Mouse (Mus musculus): ENCODE results near the gene Gm7694. TPM values are rescaled to one million over a fixed set of nuclear protein-coding genes. Genes with fewer than 3 reads are reported as not detected.

Gm7694 gene
- total and polyA plus RNA-seq, 2 experiments from 2014 or later = 2.9 to 3.9 TPM

- ATAC-seq (ENCODE audit: insufficient read depth, low read depth) (peak; percentile 76; the same call in 1 of the 2 replicates), DNase-seq (ENCODE audit: low spot score) (no peak)
- H3K9ac ChIP-seq (replicated peaks; ENCODE audit: low read depth, low read length) = peak overlapping the region; percentile 61
- H3K27me3 ChIP-seq (ENCODE audit: control insufficient read depth, insufficient read depth, low read length) = no peaks in the 10 kb centered on the region
- peak overlapping the region; percentile 54; the same call in 1 of the 2 replicates for H3K27ac ChIP-seq (ENCODE audit: low read depth)
- H3K4me2 ChIP-seq (ENCODE audit: low read depth, low read length) = peak overlapping the region; percentile 70
- H3K9me3 ChIP-seq (replicated peaks; ENCODE audit: control insufficient read depth, low read length) = no peaks in the 10 kb centered on the region
- 26% methylated on average over 30 of the region's 30 CpGs for WGBS
- no peak for TF ChIP-seq CTCF (IDR thresholded peaks at IDR 0.05; ENCODE audit: low read depth)
- no peak for TF ChIP-seq EP300 (IDR thresholded peaks at IDR 0.05; ENCODE audit: low read depth)
- peak overlapping the region; percentile 59 for H3K4me3 ChIP-seq (ENCODE audit: low read depth, low read length)
- H3K36me3 ChIP-seq (replicated peaks; ENCODE audit: control insufficient read depth, insufficient read depth, low read length) = no peaks in the 10 kb centered on the region
- H3K4me1 ChIP-seq (ENCODE audit: control insufficient read depth, insufficient read depth) = no peaks in the 10 kb centered on the region
Observed at GRCm38 (mm10) chr1:170254893-170255559, 51.1 kb downstream of the Gm7694 start.

Other genes with a start within 250 kb of the Gm7694 start
- gene Ddr2, start 195.6 kb downstream of the Gm7694 start, total RNA-seq (2014; rRNA removed; ENCODE audit: low replicate concordance) = 5.0 and 11.2 TPM in 2 replicates
- 6.8 and 7.2 TPM in 2 replicates for gene Ddr2, start 195.6 kb downstream of the Gm7694 start, polyA plus RNA-seq (2015; fragmentation: Nextera tagmentation; extraction: Ambion mirVana)
- 23.0 and 26.1 TPM in 2 replicates for gene Uap1, start 131.4 kb downstream of the Gm7694 start, total RNA-seq (2014; rRNA removed; ENCODE audit: low replicate concordance)
- 40.2 and 42.3 TPM in 2 replicates for gene Uap1, start 131.4 kb downstream of the Gm7694 start, polyA plus RNA-seq (2015; fragmentation: Nextera tagmentation; extraction: Ambion mirVana)
- 10.4 and 11.2 TPM in 2 replicates for gene Uhmk1, start 90.9 kb downstream of the Gm7694 start, total RNA-seq (2014; rRNA removed; ENCODE audit: low replicate concordance)
- gene Uhmk1, start 90.9 kb downstream of the Gm7694 start, polyA plus RNA-seq (2015; fragmentation: Nextera tagmentation; extraction: Ambion mirVana) = 2.1 and 2.6 TPM in 2 replicates
- not detected in 2 replicates for gene Sh2d1b2, start 73.6 kb downstream of the Gm7694 start, total RNA-seq (2014; rRNA removed; ENCODE audit: low replicate concordance)
- not detected in 2 replicates for gene Sh2d1b2, start 73.6 kb downstream of the Gm7694 start, polyA plus RNA-seq (2015; fragmentation: Nextera tagmentation; extraction: Ambion mirVana)
- not detected in 2 replicates for gene Sh2d1b1, start 29.0 kb downstream of the Gm7694 start, total RNA-seq (2014; rRNA removed; ENCODE audit: low replicate concordance)
- 0.08 and 0.12 TPM in 2 replicates for gene Sh2d1b1, start 29.0 kb downstream of the Gm7694 start, polyA plus RNA-seq (2015; fragmentation: Nextera tagmentation; extraction: Ambion mirVana)
- not detected in 2 replicates for gene Spata46, start 2.5 kb upstream of the Gm7694 start, total RNA-seq (2014; rRNA removed; ENCODE audit: low replicate concordance)
- gene Spata46, start 2.5 kb upstream of the Gm7694 start, polyA plus RNA-seq (2015; fragmentation: Nextera tagmentation; extraction: Ambion mirVana) = 0.41 and 0.47 TPM in 2 replicates